Mouse (Mus musculus) CH12.LX (cell line): ENCODE measurements around the gene Sirt3. TPM values are rescaled to one million over a fixed set of nuclear protein-coding genes. Genes with fewer than 3 reads are reported as not detected.

Source experiments
- DNase-seq: peaks from one replicate; pipeline ENCODE4 v3.0.0-alpha.2; 2013; ENCODE audit errors: extremely low read depth
- H3K27ac ChIP-seq: 2 replicates; pipeline ENCODE4 v1.5.1; 2012; ENCODE audit warnings: low read depth, mild to moderate bottlenecking, control low read depth, moderate library complexity; ENCODE audit not compliant: insufficient read depth
- H3K27me3 ChIP-seq: replicated peaks from 2 replicates; pipeline ENCODE3; 2012; ENCODE audit warnings: inconsistent platforms
- H3K36me3 ChIP-seq, 2 experiments: replicated peaks in 1 of 2; 2 replicates each; pipeline versions ENCODE3 to v1.6.1; 2012; ENCODE audit warnings: inconsistent platforms in 1 of 2, low read length in 1 of 2, mild to moderate bottlenecking in 1 of 2, mixed read lengths in 1 of 2, moderate library complexity in 1 of 2; ENCODE audit not compliant: control insufficient read depth in 1 of 2, insufficient read depth in 1 of 2
- H3K4me1 ChIP-seq, 2 experiments: 2 replicates each; pipeline ENCODE4 v1.6.1; 2012; ENCODE audit warnings: inconsistent platforms in 1 of 2, moderate library complexity in 1 of 2; ENCODE audit not compliant: insufficient read depth in 2 of 2, control insufficient read depth in 1 of 2
- H3K4me2 ChIP-seq: 2 replicates; pipeline ENCODE4 v1.6.1; 2012; ENCODE audit warnings: low read depth, mild to moderate bottlenecking, control low read depth; ENCODE audit not compliant: poor library complexity, insufficient read depth, severe bottlenecking
- H3K4me3 ChIP-seq, 3 experiments: fragments of 150-350 bp in 1 of 3; sonication (generic) in 1 of 3; replicated peaks in 1 of 3; 2 replicates each; pipeline versions ENCODE3 to v1.5.1; 2011 to 2012; ENCODE audit warnings: low read depth in 2 of 3, low read length in 2 of 3, mild to moderate bottlenecking in 2 of 3, moderate library complexity in 2 of 3, control low read depth in 1 of 3, improper control_type of control experiment in 1 of 3, inconsistent platforms in 1 of 3, mixed read lengths in 1 of 3; ENCODE audit not compliant: poor library complexity in 1 of 3
- H3K79me2 ChIP-seq: replicated peaks from 2 replicates; pipeline ENCODE4 v1.6.1; 2012; ENCODE audit warnings: mild to moderate bottlenecking, moderate library complexity; ENCODE audit not compliant: control insufficient read depth, poor library complexity, insufficient read depth, severe bottlenecking; ENCODE audit errors: extremely low read depth
- H3K9ac ChIP-seq: 2 replicates; pipeline ENCODE4 v1.6.1; 2012; ENCODE audit warnings: low read depth, mild to moderate bottlenecking, control low read depth, moderate library complexity; ENCODE audit not compliant: insufficient read depth
- H3K9me3 ChIP-seq: replicated peaks from 2 replicates; pipeline ENCODE3; 2012; ENCODE audit warnings: low read length, inconsistent platforms, mixed read lengths
- CHD2 ChIP-seq: IDR thresholded peaks from 2 replicates; pipeline ENCODE4 v1.6.1; 2011; ENCODE audit warnings: low read length, improper control_type of control experiment
- ELF1 ChIP-seq: IDR thresholded peaks from 2 replicates; pipeline ENCODE4 v1.6.1; 2014; ENCODE audit warnings: low read depth, mild to moderate bottlenecking, inconsistent platforms, low read length, improper control_type of control experiment
- GABPA ChIP-seq: IDR thresholded peaks from 2 replicates; pipeline ENCODE4 v1.6.1; 2012; ENCODE audit warnings: low read depth, low read length, improper control_type of control experiment, inconsistent platforms; ENCODE audit not compliant: insufficient replicate concordance
- HCFC1 ChIP-seq: IDR thresholded peaks from 2 replicates; pipeline ENCODE4 v1.6.1; 2012; ENCODE audit warnings: low read depth, mild to moderate bottlenecking, inconsistent platforms, low read length, improper control_type of control experiment
- IRF4 ChIP-seq: IDR thresholded peaks from 2 replicates; pipeline ENCODE4 v1.6.1; 2014; ENCODE audit warnings: low read depth, mild to moderate bottlenecking, inconsistent platforms, low read length, improper control_type of control experiment
- JUN ChIP-seq: IDR thresholded peaks from 2 replicates; pipeline ENCODE4 v1.6.1; 2011; ENCODE audit warnings: low read depth, mild to moderate bottlenecking, low read length, improper control_type of control experiment, moderate library complexity; ENCODE audit not compliant: insufficient read depth
- KAT2A ChIP-seq: IDR thresholded peaks from 2 replicates; pipeline ENCODE4 v1.6.1; 2012; ENCODE audit warnings: low read length, improper control_type of control experiment, inconsistent platforms; ENCODE audit not compliant: insufficient replicate concordance
- MAX ChIP-seq: IDR thresholded peaks from 2 replicates; pipeline ENCODE4 v1.6.1; 2011; ENCODE audit warnings: low read length, improper control_type of control experiment
- MAZ ChIP-seq: IDR thresholded peaks from 2 replicates; pipeline ENCODE4 v1.6.1; 2012; ENCODE audit warnings: low read depth, mild to moderate bottlenecking, inconsistent platforms, low read length, improper control_type of control experiment, moderate library complexity
- MEF2A ChIP-seq: IDR thresholded peaks from 2 replicates; pipeline ENCODE4 v1.6.1; 2014; ENCODE audit warnings: low read depth, mild to moderate bottlenecking, inconsistent platforms, low read length, improper control_type of control experiment, borderline replicate concordance
- MYC ChIP-seq: IDR thresholded peaks from 2 replicates; pipeline ENCODE4 v1.6.1; 2011; ENCODE audit warnings: low read depth, mild to moderate bottlenecking, improper control_type of control experiment, low read length
- NELFE ChIP-seq: IDR thresholded peaks from 2 replicates; pipeline ENCODE4 v1.6.1; 2011; ENCODE audit warnings: low read depth, low read length, improper control_type of control experiment
- PAX5 ChIP-seq: IDR thresholded peaks from 2 replicates; pipeline ENCODE4 v1.6.1; 2012; ENCODE audit warnings: low read length, inconsistent platforms, mixed read lengths
- SIN3A ChIP-seq: IDR thresholded peaks from 2 replicates; pipeline ENCODE4 v1.6.1; 2012; ENCODE audit warnings: low read length, improper control_type of control experiment, inconsistent platforms
- TBP ChIP-seq: conservative IDR thresholded peaks from 2 replicates; pipeline ENCODE4 v1.6.1; 2011; ENCODE audit warnings: low read depth, low read length, improper control_type of control experiment
- ZC3H11A ChIP-seq: IDR thresholded peaks from 2 replicates; pipeline ENCODE4 v1.6.1; 2012; ENCODE audit warnings: low read depth, mild to moderate bottlenecking, inconsistent platforms, low read length, improper control_type of control experiment
- ZMIZ1 ChIP-seq: IDR thresholded peaks from 2 replicates; pipeline ENCODE4 v1.6.1; 2012; ENCODE audit warnings: low read depth, mild to moderate bottlenecking, inconsistent platforms, low read length, improper control_type of control experiment
- dilution Hi-C: fragments of 300-500 bp; cut with MboI; formaldehyde crosslinking; loops from 2 replicates; pipeline ENCODE4 v1.14.3; 2020; ENCODE audit warnings: low sequenced_read_pairs; ENCODE audit not compliant: extremely low pct_unique_long_range_greater_than_20kb, extremely low pct_ligation_motif_present
- in situ Hi-C: fragments of 300-500 bp; cut with MboI; formaldehyde crosslinking; loops from 3 replicates; pipeline ENCODE4 v1.14.3; 2019; ENCODE audit warnings: low sequenced_read_pairs, low pct_ligation_motif_present, low pct_unique_long_range_greater_than_20kb, mixed read lengths
- polyA plus RNA-seq: library from polyadenylated mRNA; unstranded; fragments of >175 nt; gene quantifications from 2 replicates; pipeline ENCODE4 v1.2.1, GENCODE M21; 2012; ENCODE audit warnings: low read depth; ENCODE audit not compliant: insufficient read length
- total RNA-seq, 2 experiments: library from RNA; depleted of rRNA; stranded (reverse); fragments of 300-350 nt in 1 of 2; fragments of >200 nt in 1 of 2; gene quantifications; 2 replicates each; pipeline ENCODE4 v1.2.3; 2012 to 2014

Gene Sirt3
- total and polyA plus RNA-seq, 3 experiments = 12.6 to 23.7 (median 16.6) TPM

DNA sequence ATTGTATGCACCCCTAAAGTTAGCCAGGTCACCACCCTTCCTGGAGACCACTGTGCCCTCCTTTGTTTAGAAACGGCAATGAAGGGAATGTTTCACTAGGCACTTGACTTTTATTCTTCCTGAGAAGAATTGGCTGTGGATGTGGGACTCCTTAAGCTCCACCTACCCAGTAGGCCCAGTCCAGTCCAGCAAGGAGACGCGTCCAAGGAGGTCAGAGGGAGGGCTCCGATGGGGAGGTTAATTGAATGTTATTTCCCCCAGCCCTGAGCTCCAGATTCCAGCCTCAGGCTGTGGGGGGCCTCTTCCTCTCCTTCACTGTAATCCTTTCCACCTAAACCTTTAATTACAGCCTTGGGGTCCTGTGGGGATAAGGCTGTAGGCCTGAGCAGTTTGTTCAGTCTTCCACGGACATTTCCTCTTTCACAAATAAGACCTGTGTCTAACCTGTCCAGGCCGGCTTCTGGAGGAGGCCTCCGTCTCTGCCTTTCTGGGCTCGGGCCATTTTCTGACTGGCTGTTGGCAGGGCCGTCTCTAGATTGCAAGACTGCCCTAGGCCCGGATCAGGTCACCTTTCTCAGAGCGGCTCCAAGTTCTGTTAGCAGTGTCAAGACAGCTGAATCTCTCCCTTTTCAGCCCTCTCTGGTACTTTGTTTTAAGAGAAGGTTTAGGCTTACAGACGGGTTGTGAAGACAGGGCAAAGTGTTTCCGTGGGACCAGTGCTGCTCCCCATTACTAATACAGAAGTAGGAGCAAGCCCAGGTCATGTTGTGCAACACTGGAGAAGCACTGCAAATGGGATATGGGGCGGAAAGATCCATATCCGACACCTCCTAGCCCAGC is 20.1 kb upstream of the Sirt3 start:
- H3K9me3 ChIP-seq = no peaks in the 10 kb centered on the region
- peaks cover 5% of the 10 kb centered on the region for H3K27me3 ChIP-seq
- H3K9ac ChIP-seq = no peak overlapping the region
- dilution Hi-C loops (no loop called here), in situ Hi-C loops (loop anchor here (5.0 kb wide), 1 partner anchor 60 kb away; no protein-coding TSS in a partner anchor)
- peaks cover 19 to 41% of the 10 kb centered on the region in 2 experiments for H3K36me3 ChIP-seq
- no peak overlapping the region for H3K27ac ChIP-seq
- peaks cover 0 to 2% of the 10 kb centered on the region in 2 experiments; a peak in 1 of 4 replicates for H3K4me1 ChIP-seq
- no peaks in the 10 kb centered on the region for H3K79me2 ChIP-seq
- no peak overlapping the region for H3K4me2 ChIP-seq
- no peak overlapping the region for H3K4me3 ChIP-seq
- no peak for TF ChIP-seq ZMIZ1
- no peak for TF ChIP-seq NELFE
- TF ChIP-seq JUN = no peak
- no peak for TF ChIP-seq IRF4
- no peak for TF ChIP-seq PAX5
- DNase-seq = no peak

GRCm38 (mm10) chr7:140900220-140900619 is 18.1 kb upstream of the Sirt3 start, which contains the start of gene Cox8b:
TSS of gene Cox8b (minus strand) at chr7:140900446.
- no peak for TF ChIP-seq TBP
- no peak for TF ChIP-seq SIN3A
- no peak for TF ChIP-seq HCFC1
- no peak for TF ChIP-seq MAX
- no peak for TF ChIP-seq MEF2A
- no peak for TF ChIP-seq ELF1
- no peak for TF ChIP-seq GABPA
- TF ChIP-seq NELFE = no peak
- TF ChIP-seq MAZ = no peak
- TF ChIP-seq JUN = no peak
- TF ChIP-seq ZC3H11A = no peak
- no peak for TF ChIP-seq PAX5
- no peak for TF ChIP-seq KAT2A
- TF ChIP-seq CHD2 = no peak
- TF ChIP-seq MYC = no peak
- dilution Hi-C loops (no loop called here), in situ Hi-C loops (loop anchor here (5.0 kb wide), 1 partner anchor 58 kb away; no protein-coding TSS in a partner anchor)
- H3K27me3 ChIP-seq = no peaks in the 10 kb centered on the region
- no peaks in the 10 kb centered on the region for H3K79me2 ChIP-seq
- H3K27ac ChIP-seq = no peak within 1 kb of the TSS
- no peak within 1 kb of the TSS for H3K9ac ChIP-seq
- no peak within 1 kb of the TSS for H3K4me3 ChIP-seq
- H3K36me3 ChIP-seq = peaks cover 27 to 59% of the 10 kb centered on the region in 2 experiments
- no peak within 1 kb of the TSS for H3K4me2 ChIP-seq
- DNase-seq = no peak
- no peaks in the 10 kb centered on the region for H3K4me1 ChIP-seq
- H3K9me3 ChIP-seq = no peaks in the 10 kb centered on the region
